Comparison of ENCODE assay signal across 19 mouse cellular contexts in genomic region chr13:44218266-44218665, GRCm38 (mm10).
DNase-seq lines count a peak whose midpoint lies in the region; ATAC-seq and TF ChIP-seq lines count a peak whose summit lies in the region.
"Had no signal": no experiment of that assay in that cellular context is flagged by ENCODE, and none has a peak within 500 bp of the region (broad histone marks: within the 10 kb centered on the region; RNA-seq: fewer than 3 reads in every experiment).

No protein-coding gene starts in this region.

- WGBS in forebrain, embryonic 14.5 days = 10% methylated on average over 8 of the region's 8 CpGs
- WGBS in forebrain, postnatal 0 days = 28% methylated on average over 8 of the region's 8 CpGs
- WGBS in midbrain, embryonic 10.5 days = 9% methylated on average over 8 of the region's 8 CpGs
- WGBS in midbrain, embryonic 15.5 days = 26% methylated on average over 8 of the region's 8 CpGs
- 21% methylated on average over 8 of the region's 8 CpGs for WGBS in limb, embryonic 10.5 days

- 0 out of 2 replicates have a peak, but pooled peaks cover 9% of the 10 kb centered on the region for H3K4me1 ChIP-seq in forebrain, embryonic 14.5 days (ENCODE audit: control insufficient read depth, insufficient read depth, low read length)
- no peaks in the 10 kb centered on the region for H3K4me1 ChIP-seq in forebrain, postnatal 0 days (ENCODE audit: insufficient read depth)
- H3K4me1 ChIP-seq in midbrain, embryonic 10.5 days = peaks cover 42% of the 10 kb centered on the region
- H3K4me1 ChIP-seq in midbrain, embryonic 15.5 days = peaks cover 10% of the 10 kb centered on the region
- peaks cover 39% of the 10 kb centered on the region for H3K4me1 ChIP-seq in limb, embryonic 10.5 days

- TF ChIP-seq POLR2A in brain, embryonic 14.5 days (IDR thresholded peaks at IDR 0.05; ENCODE audit: borderline replicate concordance, extremely low read depth, insufficient read depth, insufficient read length, poor library complexity, severe bottlenecking) = no peak

- DNase-seq in forebrain, embryonic 14.5 days (ENCODE audit: low spot score) = peak; percentile 52
- DNase-seq in forebrain, postnatal 0 days = no peak
- no peak for DNase-seq in midbrain, embryonic 10.5 days (ENCODE audit: low spot score)
- DNase-seq in brain, embryonic 14.5 days (ENCODE audit: low read depth) = peak; percentile 75
- DNase-seq in limb, embryonic 10.5 days (ENCODE audit: low spot score) = no peak
- DNase-seq in spleen, postnatal 4 days (ENCODE audit: low spot score in 2 of 2) = no peak
- DNase-seq: adrenal gland, adult 8-10 months; adrenal gland, postnatal 36 days; cerebellum, adult 11 months; cerebellum, adult 8-10 months; cerebellum, postnatal 14 days; gastrocnemius, postnatal 36 days; heart, adult 11 months; heart, postnatal 36 days had no signal

- ATAC-seq in forebrain, embryonic 14.5 days = no peak
- no peak for ATAC-seq in forebrain, postnatal 0 days
- ATAC-seq in midbrain, embryonic 15.5 days (replicated peaks) = no peak
- ATAC-seq: hindbrain, postnatal 0 days had no signal

- H3K4me3 ChIP-seq in forebrain, embryonic 14.5 days (ENCODE audit: low read depth, low read length) = no peak overlapping the region
- H3K4me3 ChIP-seq in forebrain, postnatal 0 days (ENCODE audit: low read depth, low read length) = no peak overlapping the region
- H3K4me3 ChIP-seq in midbrain, embryonic 10.5 days = no peak overlapping the region
- H3K4me3 ChIP-seq in midbrain, embryonic 15.5 days = no peak overlapping the region
- no peak overlapping the region for H3K4me3 ChIP-seq in limb, embryonic 10.5 days
- H3K4me3 ChIP-seq: embryonic facial prominence, embryonic 12.5 days; heart, embryonic 13.5 days; hindbrain, embryonic 13.5 days had no signal

- no peaks in the 10 kb centered on the region for H3K36me3 ChIP-seq in forebrain, embryonic 14.5 days (ENCODE audit: control insufficient read depth, insufficient read depth, low read length)
- H3K36me3 ChIP-seq in forebrain, postnatal 0 days (ENCODE audit: insufficient read depth) = no peaks in the 10 kb centered on the region
- no peaks in the 10 kb centered on the region for H3K36me3 ChIP-seq in midbrain, embryonic 10.5 days
- H3K36me3 ChIP-seq in midbrain, embryonic 15.5 days (replicated peaks) = no peaks in the 10 kb centered on the region
- no peaks in the 10 kb centered on the region for H3K36me3 ChIP-seq in limb, embryonic 10.5 days
- H3K36me3 ChIP-seq: embryonic facial prominence, embryonic 12.5 days; heart, embryonic 13.5 days; hindbrain, embryonic 13.5 days had no signal

- H3K27me3 ChIP-seq in forebrain, embryonic 14.5 days (replicated peaks; ENCODE audit: control insufficient read depth, insufficient read depth, low read length) = no peaks in the 10 kb centered on the region
- H3K27me3 ChIP-seq in forebrain, postnatal 0 days (ENCODE audit: insufficient read depth, low read length) = no peaks in the 10 kb centered on the region
- H3K27me3 ChIP-seq in midbrain, embryonic 10.5 days (ENCODE audit: low read depth, poor library complexity, severe bottlenecking) = peaks cover 62% of the 10 kb centered on the region
- H3K27me3 ChIP-seq in midbrain, embryonic 15.5 days (replicated peaks) = no peaks in the 10 kb centered on the region
- peaks cover 4% of the 10 kb centered on the region; the same call in 1 of the 2 replicates for H3K27me3 ChIP-seq in limb, embryonic 10.5 days (ENCODE audit: low read depth, poor library complexity, severe bottlenecking)
- H3K27me3 ChIP-seq: embryonic facial prominence, embryonic 12.5 days; heart, embryonic 13.5 days had no signal

- H3K9me3 ChIP-seq in forebrain, embryonic 14.5 days (replicated peaks; ENCODE audit: control insufficient read depth, low read length) = no peaks in the 10 kb centered on the region
- no peaks in the 10 kb centered on the region for H3K9me3 ChIP-seq in forebrain, postnatal 0 days (ENCODE audit: low read length)
- H3K9me3 ChIP-seq in midbrain, embryonic 10.5 days (replicated peaks) = no peaks in the 10 kb centered on the region
- no peaks in the 10 kb centered on the region for H3K9me3 ChIP-seq in midbrain, embryonic 15.5 days
- H3K9me3 ChIP-seq in limb, embryonic 10.5 days (replicated peaks) = no peaks in the 10 kb centered on the region
- H3K9me3 ChIP-seq: embryonic facial prominence, embryonic 12.5 days; heart, embryonic 13.5 days; hindbrain, embryonic 13.5 days had no signal

- H3K27ac ChIP-seq in forebrain, embryonic 14.5 days (ENCODE audit: low read depth, low read length) = no peak overlapping the region
- no peak overlapping the region for H3K27ac ChIP-seq in forebrain, postnatal 0 days (ENCODE audit: low read depth, low read length)
- H3K27ac ChIP-seq in midbrain, embryonic 10.5 days (replicated peaks) = peak overlapping the region; percentile 28; the same call in 1 of the 2 replicates
- no peak overlapping the region for H3K27ac ChIP-seq in midbrain, embryonic 15.5 days
- H3K27ac ChIP-seq in limb, embryonic 10.5 days = peak overlapping the region; percentile 42; the same call in 1 of the 2 replicates
- H3K27ac ChIP-seq: embryonic facial prominence, embryonic 12.5 days; heart, embryonic 13.5 days; hindbrain, embryonic 13.5 days; hindbrain, postnatal 0 days had no signal

- no peak overlapping the region for H3K9ac ChIP-seq in forebrain, embryonic 14.5 days (ENCODE audit: low read length)
- no peak overlapping the region for H3K9ac ChIP-seq in forebrain, postnatal 0 days
- no peak overlapping the region for H3K9ac ChIP-seq in midbrain, embryonic 15.5 days
- H3K9ac ChIP-seq: embryonic facial prominence, embryonic 12.5 days; heart, embryonic 13.5 days; hindbrain, embryonic 13.5 days had no signal

- no peak overlapping the region for H3K4me2 ChIP-seq in forebrain, embryonic 14.5 days (ENCODE audit: low read length)
- no peak overlapping the region for H3K4me2 ChIP-seq in forebrain, postnatal 0 days (ENCODE audit: low read depth)
- H3K4me2 ChIP-seq in midbrain, embryonic 15.5 days = no peak overlapping the region
- H3K4me2 ChIP-seq: embryonic facial prominence, embryonic 12.5 days; heart, embryonic 13.5 days; hindbrain, embryonic 13.5 days had no signal

- no peak for TF ChIP-seq CTCF in forebrain, postnatal 0 days (IDR thresholded peaks at IDR 0.05; ENCODE audit: low read depth)
- no peak for TF ChIP-seq CTCF in brain, embryonic 14.5 days (IDR thresholded peaks at IDR 0.05; ENCODE audit: borderline replicate concordance, extremely low read depth, insufficient read depth, insufficient read length)

Comparison
In these comparisons a context has a peak if more than half of its experiments do, and no peak if none do; other contexts are left out.
1. DNase-seq: peak in forebrain, embryonic 14.5 days (single experiment) and brain, embryonic 14.5 days (single experiment); none in forebrain, postnatal 0 days (single experiment), midbrain, embryonic 10.5 days (single experiment), limb, embryonic 10.5 days (single experiment) and spleen, postnatal 4 days (0 of 2).
2. H3K27ac ChIP-seq: peak in midbrain, embryonic 10.5 days (single experiment) and limb, embryonic 10.5 days (single experiment); none in forebrain, embryonic 14.5 days (single experiment), forebrain, postnatal 0 days (single experiment) and midbrain, embryonic 15.5 days (single experiment).